Comparison of ENCODE assay signal across 16 mouse cellular contexts in genomic region chr7:31076492-31076891, GRCm38 (mm10). TPM values are rescaled to one million over a fixed set of nuclear protein-coding genes. Genes with fewer than 3 reads are reported as not detected.
DNase-seq lines count a peak whose midpoint lies in the region; ATAC-seq and TF ChIP-seq lines count a peak whose summit lies in the region.
"Had no signal": no experiment of that assay in that cellular context is flagged by ENCODE, and none has a peak within 500 bp of the region (broad histone marks: within the 10 kb centered on the region; RNA-seq: fewer than 3 reads in every experiment).

Gene Fxyd3, minus strand, starts transcription at chr7:31076704.

- intact Hi-C loops in left cerebral cortex, postnatal 4 days (cut with DNase I) = no loop called here

- no peaks in the 10 kb centered on the region for H3K9me3 ChIP-seq in hindbrain, embryonic 12.5 days (replicated peaks)
- H3K9me3 ChIP-seq in hindbrain, embryonic 11.5 days (ENCODE audit: control insufficient read depth, low read length) = no peaks in the 10 kb centered on the region
- H3K9me3 ChIP-seq in lung, postnatal 0 days (ENCODE audit: low read length) = no peaks in the 10 kb centered on the region
- H3K9me3 ChIP-seq: neural tube, embryonic 12.5 days had no signal

- H3K36me3 ChIP-seq in hindbrain, embryonic 12.5 days = no peaks in the 10 kb centered on the region
- H3K36me3 ChIP-seq in hindbrain, embryonic 11.5 days (ENCODE audit: control insufficient read depth, insufficient read depth, low read length) = no peaks in the 10 kb centered on the region
- no peaks in the 10 kb centered on the region for H3K36me3 ChIP-seq in lung, postnatal 0 days (ENCODE audit: insufficient read depth, low read length)
- H3K36me3 ChIP-seq: neural tube, embryonic 12.5 days had no signal

- no peak for TF ChIP-seq EP300 in lung, postnatal 0 days (IDR thresholded peaks at IDR 0.05)

- WGBS in hindbrain, embryonic 12.5 days = 65% methylated on average over 5 of the region's 5 CpGs
- whole genome bisulfite sequencing in hindbrain, embryonic 11.5 days = 56% methylated on average over 5 of the region's 5 CpGs
- WGBS in lung, postnatal 0 days = 31% methylated on average over 5 of the region's 5 CpGs

- no peak within 1 kb of the TSS for H3K9ac ChIP-seq in hindbrain, embryonic 12.5 days
- no peak within 1 kb of the TSS for H3K9ac ChIP-seq in hindbrain, embryonic 11.5 days (ENCODE audit: low read depth, low read length)
- no peak within 1 kb of the TSS for H3K9ac ChIP-seq in lung, postnatal 0 days (replicated peaks; ENCODE audit: low read depth)
- H3K9ac ChIP-seq: neural tube, embryonic 12.5 days had no signal

- no peak within 1 kb of the TSS for H3K4me3 ChIP-seq in hindbrain, embryonic 12.5 days
- H3K4me3 ChIP-seq in hindbrain, embryonic 11.5 days (ENCODE audit: low read depth, low read length) = no peak within 1 kb of the TSS
- no peak within 1 kb of the TSS for H3K4me3 ChIP-seq in lung, postnatal 0 days (ENCODE audit: low read depth, low read length)
- H3K4me3 ChIP-seq: neural tube, embryonic 12.5 days had no signal

- DNase-seq in hindbrain, embryonic 11.5 days (ENCODE audit: low spot score) = no peak
- DNase-seq in urinary bladder, adult 18-20 months (ENCODE audit: low spot score in 2 of 2) = peak; percentile 70 to 76
- no peak for DNase-seq in urinary bladder, postnatal 10 days (ENCODE audit: low spot score)
- peak; percentile 64 for DNase-seq in lung, postnatal 0 days (ENCODE audit: low spot score)
- no peak for DNase-seq in right cerebral cortex, adult 2 months (ENCODE audit: low spot score in 2 of 2)
- DNase-seq in left cerebral cortex, postnatal 4 days = no peak
- DNase-seq in spleen, postnatal 4 days (ENCODE audit: low spot score in 2 of 2) = no peak
- DNase-seq: adrenal gland, postnatal 36 days; cerebellum, adult 18-20 months; gastrocnemius, postnatal 14 days; heart, postnatal 36 days; kidney, postnatal 4 days; right cerebral cortex, postnatal 25 days had no signal

- peaks cover 17% of the 10 kb centered on the region for H3K4me1 ChIP-seq in hindbrain, embryonic 12.5 days
- no peaks in the 10 kb centered on the region; the same call in 1 of the 2 replicates for H3K4me1 ChIP-seq in hindbrain, embryonic 11.5 days (replicated peaks; ENCODE audit: control insufficient read depth, insufficient read depth, low read length)
- H3K4me1 ChIP-seq in lung, postnatal 0 days (ENCODE audit: insufficient read depth, low read depth, low read length) = no peaks in the 10 kb centered on the region

- no peak for ATAC-seq in hindbrain, embryonic 12.5 days (ENCODE audit: low FRiP score)
- no peak for ATAC-seq in hindbrain, embryonic 11.5 days (ENCODE audit: low FRiP score)
- peak; percentile 84 for ATAC-seq in lung, postnatal 0 days

- no peak within 1 kb of the TSS for H3K4me2 ChIP-seq in hindbrain, embryonic 12.5 days (replicated peaks)
- H3K4me2 ChIP-seq in hindbrain, embryonic 11.5 days (replicated peaks; ENCODE audit: low read depth, low read length) = no peak within 1 kb of the TSS
- peak within 1 kb of the TSS; percentile 35 for H3K4me2 ChIP-seq in lung, postnatal 0 days (replicated peaks; ENCODE audit: low read depth, low read length)
- H3K4me2 ChIP-seq: neural tube, embryonic 12.5 days had no signal

- no peaks in the 10 kb centered on the region for H3K27me3 ChIP-seq in hindbrain, embryonic 12.5 days
- no peaks in the 10 kb centered on the region for H3K27me3 ChIP-seq in hindbrain, embryonic 11.5 days (ENCODE audit: control insufficient read depth, insufficient read depth, low read length)
- no peaks in the 10 kb centered on the region for H3K27me3 ChIP-seq in lung, postnatal 0 days (replicated peaks; ENCODE audit: insufficient read depth, low read length)
- H3K27me3 ChIP-seq: neural tube, embryonic 12.5 days had no signal

- TF ChIP-seq CTCF in lung, postnatal 0 days (IDR thresholded peaks at IDR 0.05) = no peak

- H3K27ac ChIP-seq in hindbrain, embryonic 12.5 days = no peak within 1 kb of the TSS
- H3K27ac ChIP-seq in hindbrain, embryonic 11.5 days (ENCODE audit: low read depth, low read length) = no peak within 1 kb of the TSS
- H3K27ac ChIP-seq in lung, postnatal 0 days (ENCODE audit: low read length) = no peak within 1 kb of the TSS
- H3K27ac ChIP-seq: neural tube, embryonic 12.5 days had no signal

RNA-seq across cellular contexts. Expression of gene Fxyd3, which starts in this region (rescaled TPM):
- polyA plus RNA-seq in hindbrain, embryonic 12.5 days (2016; fragmentation: Nextera tagmentation; extraction: Ambion mirVana) = 5.5 and 12.3 TPM in 2 replicates
- 6.3 and 8.6 TPM in 2 replicates for polyA plus RNA-seq in hindbrain, embryonic 11.5 days (2014; fragmentation: Nextera tagmentation; extraction: Ambion mirVana)
- 76.1 and 78.1 TPM in 2 replicates for polyA plus RNA-seq in lung, postnatal 0 days (2015; fragmentation: Nextera tagmentation; extraction: Ambion mirVana)
- total RNA-seq in left cerebral cortex, postnatal 4 days (2021) = not detected
- total RNA-seq: left cerebral cortex, postnatal 36 days had no signal

Comparison
In these comparisons a context has a peak if more than half of its experiments do, and no peak if none do; other contexts are left out.
1. DNase-seq: peak in urinary bladder, adult 18-20 months (2 of 2) and lung, postnatal 0 days (single experiment); none in hindbrain, embryonic 11.5 days (single experiment), urinary bladder, postnatal 10 days (single experiment), right cerebral cortex, adult 2 months (0 of 2), left cerebral cortex, postnatal 4 days (single experiment) and spleen, postnatal 4 days (0 of 2).